Mouse (Mus musculus) fibroblast of lung, adult 2 months (primary cell): Measurements from ENCODE around the gene Psmb11.
"Not testable (repeated sequence)": the region's sequence is repeated elsewhere in the genome, so short reads cannot be mapped to it uniquely, and the experiment has no call there.

Experiments used
- DNase-seq: peaks from one replicate; pipeline ENCODE4 v3.0.0-alpha.2; 2011; ENCODE audit warnings: low read depth

Gene Psmb11

GRCm38 (mm10) chr14:54603038-54603654 lies 18.1 kb upstream of the Psmb11 start:
- DNase-seq, result peak; percentile 87

GRCm38 (mm10) chr14:54603686-54604085 lies 17.5 kb upstream of the Psmb11 start:
- DNase-seq, result no peak

- no peak for DNase-seq
Measured at GRCm38 (mm10) chr14:54605752-54606321, 15.4 kb upstream of the Psmb11 start, which contains the start of gene 4931414P19Rik. Gene 4931414P19Rik, minus strand, starts transcription at chr14:54605993.

GRCm38 (mm10) chr14:54607226-54607625 lies 14.0 kb upstream of the Psmb11 start:
- no peak for DNase-seq

DNA sequence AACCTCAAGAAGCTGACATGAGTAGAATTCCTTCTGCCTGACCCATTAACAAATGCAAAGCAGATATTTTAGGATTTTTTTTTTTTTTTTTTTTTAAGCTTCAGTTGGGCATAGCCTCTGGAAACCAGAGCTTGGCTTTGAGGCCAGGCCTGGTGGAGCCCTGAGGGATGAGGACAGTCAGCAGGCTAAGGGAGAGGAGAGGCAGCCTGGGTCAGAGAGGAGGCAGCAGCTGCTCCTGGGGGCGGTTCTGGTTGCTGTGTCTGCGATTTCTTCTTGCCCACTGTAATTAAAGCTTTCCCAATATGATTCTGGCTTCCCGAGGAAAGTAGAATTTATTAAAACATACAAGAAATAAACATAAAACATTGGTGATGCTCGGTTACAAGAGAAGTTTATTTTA lies 12.0 kb upstream of the Psmb11 start:
- DNase-seq, result no peak

DNA sequence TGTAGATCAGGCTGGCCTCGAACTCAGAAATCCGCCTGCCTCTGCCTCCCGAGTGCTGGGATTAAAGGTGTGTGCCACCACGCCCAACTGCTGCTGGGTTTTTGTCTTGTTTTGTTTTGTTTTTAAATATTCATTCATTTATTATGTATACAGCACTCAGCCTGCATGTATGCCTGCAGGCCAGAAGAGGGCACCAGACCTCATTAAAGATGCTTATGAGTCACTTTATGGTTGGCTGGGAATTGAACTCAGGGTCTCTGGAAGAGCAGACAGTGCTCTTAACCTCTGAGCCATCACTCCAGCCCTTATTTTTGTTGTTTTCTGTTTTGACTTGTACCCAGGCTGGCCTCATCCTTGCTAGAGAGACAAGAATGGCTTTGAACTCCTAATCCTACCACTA lies 11.3 kb upstream of the Psmb11 start:
- DNase-seq, result no peak

DNA sequence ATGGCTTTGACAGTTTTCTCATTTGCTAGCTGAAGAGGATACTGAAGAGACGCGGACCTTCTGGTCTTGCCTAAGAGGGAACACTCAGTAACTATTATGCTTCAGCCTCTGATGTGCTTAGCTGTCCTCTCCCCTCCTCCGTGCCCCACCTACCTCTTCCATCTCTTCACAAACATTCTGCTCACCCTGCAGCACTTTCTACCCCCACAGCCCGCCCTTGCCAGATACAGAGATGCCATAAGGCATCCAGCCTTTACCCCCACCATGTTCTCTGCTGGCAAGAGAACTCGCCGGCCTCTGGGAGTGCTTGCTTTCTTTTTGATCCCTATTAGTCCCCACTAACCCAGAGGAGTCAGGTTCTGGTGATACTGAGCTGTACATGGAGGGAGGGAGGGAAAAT lies 10.6 kb upstream of the Psmb11 start:
- no peak for DNase-seq

- not testable (repeated sequence) for DNase-seq
Measured at GRCm38 (mm10) chr14:54614130-54614529, 7.1 kb upstream of the Psmb11 start.

DNA sequence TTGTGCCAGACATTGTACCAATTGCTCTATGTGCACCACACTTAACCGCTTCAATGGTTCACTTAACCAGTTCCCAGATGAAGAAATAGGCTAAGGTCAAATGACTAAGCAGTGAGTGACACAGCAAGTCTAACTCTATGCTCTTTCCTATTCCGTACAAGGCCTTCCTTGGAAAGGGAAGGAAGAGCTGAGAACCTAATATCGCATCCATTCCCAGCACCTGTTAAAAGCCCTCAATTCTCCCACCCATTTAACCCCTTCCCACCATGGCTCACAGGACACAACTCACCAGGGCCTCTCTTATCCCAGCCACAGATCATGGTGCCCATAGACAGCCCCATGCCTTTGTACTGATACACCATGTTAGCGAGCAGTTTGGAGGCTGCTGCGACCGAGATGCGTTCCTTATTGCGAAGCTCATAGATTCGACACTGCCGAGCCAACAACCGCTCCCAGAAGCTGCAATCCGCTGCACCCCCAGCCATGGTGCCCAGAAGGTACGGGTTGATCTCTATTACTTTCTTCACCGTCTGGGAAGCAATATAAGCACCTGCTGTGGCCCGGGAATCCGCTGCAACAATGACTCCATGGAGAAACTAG lies 4.9 kb upstream of the Psmb11 start:
- DNase-seq, result no peak

DNA sequence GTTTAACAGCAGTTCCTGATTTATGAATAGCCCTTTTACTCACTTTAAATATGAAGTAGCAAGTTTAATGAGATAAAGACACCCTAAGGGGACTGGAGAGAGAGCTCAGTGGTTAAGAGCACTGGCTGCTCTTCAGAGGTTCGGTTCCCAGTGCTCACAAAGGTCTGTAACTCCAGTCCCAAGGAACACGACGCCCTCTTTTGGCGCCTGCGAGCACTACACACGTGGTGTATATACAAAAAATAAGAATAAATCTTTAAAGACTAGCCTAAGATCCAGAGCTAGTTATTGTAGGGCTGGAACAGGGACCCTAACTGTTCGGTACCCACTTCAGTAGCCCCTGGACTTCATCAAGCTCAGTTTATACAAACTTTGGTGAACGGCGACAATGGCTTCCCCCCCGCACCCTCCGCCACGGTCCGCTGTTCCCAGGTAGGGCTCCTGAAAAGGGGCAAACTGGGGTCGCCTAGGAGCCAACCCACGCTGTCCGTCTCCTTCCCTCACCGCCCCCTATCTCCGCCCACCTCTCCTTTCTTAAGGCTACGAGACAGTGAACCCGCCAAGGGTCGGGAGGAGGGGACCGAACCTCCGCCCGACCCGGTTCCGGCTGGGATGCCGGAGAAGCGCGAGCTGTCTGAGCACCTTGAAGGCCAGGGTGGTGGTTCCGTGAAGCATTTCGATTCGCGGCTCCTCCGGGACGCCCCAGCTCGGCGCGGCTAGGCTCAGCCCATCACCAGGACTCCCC lies 3.9 kb upstream of the Psmb11 start:
- DNase-seq, result no peak

- peak; percentile 86 for DNase-seq
Measured at GRCm38 (mm10) chr14:54617897-54618365, 3.3 kb upstream of the Psmb11 start, which contains the start of gene Psmb5. Gene Psmb5, minus strand, starts transcription at chr14:54618022.

DNA sequence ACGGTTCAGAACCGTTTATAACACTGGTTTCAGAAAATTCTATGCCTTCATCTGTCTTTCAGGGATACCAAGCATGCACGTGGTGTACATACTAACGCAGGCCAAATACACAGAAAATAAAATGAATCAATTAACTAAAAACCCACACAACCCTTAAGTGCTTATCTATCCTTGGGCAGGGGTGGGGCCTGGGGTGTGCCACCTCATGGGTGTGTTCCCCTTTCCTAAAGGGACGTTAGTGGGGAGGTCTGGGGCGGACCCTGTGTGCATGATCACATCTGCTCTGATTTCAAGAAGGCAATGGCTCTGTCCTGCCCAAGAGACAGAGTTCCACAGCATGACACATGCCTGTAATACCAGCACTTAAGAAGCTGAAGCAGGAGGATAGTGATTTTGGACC lies 2.1 kb downstream of the Psmb11 start:
- no peak for DNase-seq

GRCm38 (mm10) chr14:54624976-54625375 lies 3.7 kb downstream of the Psmb11 start:
- no peak for DNase-seq

DNA sequence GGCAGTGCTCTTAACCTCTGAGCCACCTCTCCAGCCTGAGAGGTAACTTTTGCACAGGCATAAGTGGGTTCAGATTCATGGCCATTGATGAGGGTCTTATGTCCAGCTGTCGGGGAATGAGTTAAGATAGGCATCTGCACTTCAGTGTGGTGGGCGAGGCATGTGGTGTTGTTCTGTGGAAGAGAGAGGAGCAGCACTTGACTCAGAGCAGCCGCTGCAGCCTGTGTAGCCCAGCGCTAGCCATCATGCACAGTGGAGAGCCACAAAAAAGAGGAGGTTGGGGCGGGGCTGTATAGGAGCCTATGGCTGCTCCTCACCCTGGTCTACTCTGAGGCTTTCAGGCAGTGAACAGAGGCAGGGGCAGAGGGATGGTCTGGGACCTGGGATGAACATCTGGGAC lies 6.9 kb downstream of the Psmb11 start:
- DNase-seq, result no peak

DNA sequence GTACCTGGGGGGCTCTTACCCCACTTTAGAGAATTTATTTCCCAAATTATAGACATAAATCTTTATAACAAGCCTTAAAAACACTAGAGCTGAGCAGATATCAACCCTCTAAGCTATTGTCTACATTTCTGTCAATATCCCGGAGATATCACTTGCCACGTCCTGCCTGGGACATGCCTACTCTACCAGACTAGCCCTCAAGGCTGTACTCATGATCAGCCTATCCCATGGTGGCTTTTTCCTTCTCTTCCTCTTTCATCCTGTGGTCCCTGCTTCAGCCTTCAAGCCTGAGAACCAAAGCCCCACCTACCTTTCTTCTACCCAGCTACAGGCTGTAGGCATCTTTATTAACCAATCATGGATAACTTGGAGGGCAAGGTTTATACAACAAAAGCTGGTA lies 8.6 kb downstream of the Psmb11 start:
- no peak for DNase-seq

- no peak for DNase-seq
Measured at GRCm38 (mm10) chr14:54630583-54631239, 9.5 kb downstream of the Psmb11 start.

DNA sequence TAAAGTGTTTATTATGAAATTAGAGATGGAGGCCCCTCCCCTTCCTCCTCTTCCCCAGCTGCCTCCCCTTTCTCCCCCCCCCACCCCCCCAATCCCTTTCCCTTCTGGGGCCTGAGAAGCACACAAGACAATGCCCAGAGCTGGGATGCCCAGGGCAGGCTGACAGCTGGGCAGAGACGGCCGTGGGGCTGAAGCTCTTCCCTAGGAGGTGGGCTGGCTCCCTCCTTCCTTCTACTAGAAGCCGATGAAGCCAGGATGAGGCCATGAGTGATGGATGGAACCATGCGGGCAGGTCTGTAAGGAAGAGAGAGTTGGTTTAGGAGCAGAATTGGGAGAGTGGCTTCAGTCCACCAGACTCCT lies 10.0 kb downstream of the Psmb11 start:
- DNase-seq, result no peak

DNA sequence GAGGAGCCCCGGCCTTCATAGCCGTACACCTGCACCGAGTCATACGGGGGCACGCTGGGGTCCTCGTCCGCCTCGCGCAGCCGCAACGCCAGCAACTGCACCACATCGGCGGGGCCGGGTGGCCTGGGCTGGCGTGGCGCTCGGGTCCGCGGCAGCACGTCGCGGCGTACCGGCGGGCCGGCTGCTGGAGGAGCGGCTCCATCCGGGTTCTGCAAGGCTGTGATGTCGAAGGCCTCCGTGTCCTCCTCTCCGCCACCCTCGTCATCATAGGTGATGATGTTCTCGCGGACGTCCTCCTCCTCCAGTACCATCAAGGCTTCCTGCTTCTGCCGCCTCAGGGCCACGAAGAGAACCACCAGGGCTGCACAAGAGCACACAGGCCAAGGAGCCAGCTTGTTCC lies 11.0 kb downstream of the Psmb11 start:
- no peak for DNase-seq

GRCm38 (mm10) chr14:54634182-54634581 lies 12.9 kb downstream of the Psmb11 start:
- DNase-seq, result no peak

GRCm38 (mm10) chr14:54636954-54637353 lies 15.7 kb downstream of the Psmb11 start:
- no peak for DNase-seq

GRCm38 (mm10) chr14:54638210-54638609 lies 17.0 kb downstream of the Psmb11 start:
- no peak for DNase-seq

- no peak for DNase-seq
Measured at GRCm38 (mm10) chr14:54640121-54640520, 18.9 kb downstream of the Psmb11 start.
